Mouse (Mus musculus): ENCODE data around the gene Cfap206. TPM values are rescaled to one million over a fixed set of nuclear protein-coding genes. Genes with fewer than 3 reads are reported as not detected.
A peak's percentile ranks its signal among the peaks of the same experiment; 100 is the strongest.
"Not testable (repeated sequence)": the region's sequence is repeated elsewhere in the genome, so short reads cannot be mapped to it uniquely, and the experiment has no call there.

Cfap206 gene
- 1.7 and 2.2 TPM in 2 replicates for polyA plus RNA-seq (2015; fragmentation: Nextera tagmentation; extraction: Ambion mirVana)

DNA sequence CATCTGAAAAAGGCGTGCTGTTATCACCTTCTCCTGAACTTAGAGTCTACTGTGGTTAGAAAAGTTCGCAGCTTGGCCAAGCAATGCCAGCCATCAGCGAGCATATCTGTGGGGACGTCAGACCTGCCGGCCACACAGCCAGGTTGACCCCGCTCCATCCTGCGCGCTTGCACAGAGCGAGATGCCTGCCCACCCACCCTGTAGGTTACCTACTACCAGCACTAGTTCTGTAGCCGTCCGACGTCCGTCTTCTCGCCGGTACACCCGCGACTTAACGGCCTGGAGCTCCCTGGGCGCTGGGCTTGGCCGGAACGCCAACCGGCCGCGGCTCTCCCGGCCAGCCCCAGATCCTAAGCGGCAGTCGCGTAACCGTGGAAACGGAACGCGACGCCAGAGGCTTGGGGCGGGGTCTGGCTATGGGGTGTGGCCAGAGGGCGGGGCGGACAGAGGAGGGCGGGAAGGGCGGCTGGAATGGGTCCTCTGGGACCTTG is at the start of gene Cfap206:
Cfap206 (minus strand) TSS at position 356 of the 491 bp plus-strand sequence.
- H3K4me1 ChIP-seq = peaks cover 8% of the 10 kb centered on the region
- no peaks in the 10 kb centered on the region; the same call in 1 of the 2 replicates for H3K27me3 ChIP-seq (replicated peaks)
- peak; percentile 93 for ATAC-seq (ENCODE audit: low FRiP score)
- no peaks in the 10 kb centered on the region for H3K36me3 ChIP-seq
- no peaks in the 10 kb centered on the region for H3K9me3 ChIP-seq (replicated peaks)
- peak within 1 kb of the TSS; percentile 47 for H3K9ac ChIP-seq (replicated peaks)
- peak within 1 kb of the TSS; percentile 96 for H3K4me2 ChIP-seq
- WGBS = 1% methylated on average over 38 of the region's 38 CpGs
- H3K4me3 ChIP-seq (replicated peaks) = peak within 1 kb of the TSS; percentile 52
- no peak within 1 kb of the TSS for H3K27ac ChIP-seq (replicated peaks)

DNA sequence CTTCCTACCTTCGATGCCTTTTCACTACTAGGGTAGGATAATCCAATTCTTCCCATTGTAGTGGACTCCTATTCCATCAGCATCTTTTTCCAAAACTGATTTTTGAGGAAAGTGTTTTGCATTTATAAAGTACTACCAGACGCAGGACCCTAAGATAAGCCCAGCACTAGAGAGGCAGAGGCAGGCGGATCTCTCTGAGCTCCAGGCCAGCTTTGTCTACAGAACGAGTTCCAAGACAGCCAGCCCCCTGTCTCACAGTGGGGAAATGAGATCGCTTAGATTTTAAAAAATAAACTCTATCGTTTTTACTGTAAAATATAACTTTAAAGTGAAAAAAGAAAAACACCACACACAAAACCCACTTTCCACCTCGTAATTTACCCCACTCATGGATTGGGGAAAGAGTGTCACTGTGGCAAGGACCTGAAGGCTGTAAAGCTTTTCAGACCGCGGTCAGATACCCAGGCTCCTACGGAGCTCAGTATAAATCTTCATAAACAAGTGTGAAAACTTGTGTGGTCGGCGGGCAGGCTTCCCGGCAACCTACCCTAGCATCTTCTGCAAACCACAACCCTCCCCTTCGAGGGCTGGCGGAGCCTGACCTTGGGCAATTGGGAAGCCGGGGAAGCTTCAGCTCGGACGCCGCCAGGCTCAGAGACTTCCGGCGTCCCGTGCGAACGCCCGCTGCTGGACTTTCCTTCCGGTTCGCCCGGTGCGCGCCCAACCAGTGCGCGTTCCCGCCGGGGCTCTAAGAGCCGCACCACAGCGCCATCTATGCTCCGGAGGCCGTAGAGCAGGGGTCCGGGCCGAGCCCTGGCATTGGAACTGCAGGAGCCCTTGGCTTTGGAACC is 47.9 kb upstream of the Cfap206 start, which contains the start of gene Smim8:
Smim8 (minus strand) TSS at position 747 of the 851 bp plus-strand sequence.
- Histone ChIP-seq H3K36me3 (no peaks in the 10 kb centered on the region), H3K9me3 (replicated peaks) (no peaks in the 10 kb centered on the region), H3K4me1 (peaks cover 7% of the 10 kb centered on the region; the same call in 1 of the 2 replicates), H3K4me2 (peak within 1 kb of the TSS; percentile 68), H3K27ac (replicated peaks) (peak within 1 kb of the TSS; percentile 88), H3K27me3 (replicated peaks) (no peaks in the 10 kb centered on the region), H3K9ac (replicated peaks) (peak within 1 kb of the TSS; percentile 59), H3K4me3 (replicated peaks) (peak within 1 kb of the TSS; percentile 66)
- WGBS = 6% methylated on average over 40 of the region's 40 CpGs
- peak; percentile 96 for ATAC-seq (ENCODE audit: low FRiP score)

GRCm38 (mm10) chr4:34771652-34772371 is 41.8 kb upstream of the Cfap206 start:
- Histone ChIP-seq H3K4me2 (no peak overlapping the region), H3K27ac (replicated peaks) (no peak overlapping the region)
- no peak for ATAC-seq (ENCODE audit: low FRiP score)

DNA sequence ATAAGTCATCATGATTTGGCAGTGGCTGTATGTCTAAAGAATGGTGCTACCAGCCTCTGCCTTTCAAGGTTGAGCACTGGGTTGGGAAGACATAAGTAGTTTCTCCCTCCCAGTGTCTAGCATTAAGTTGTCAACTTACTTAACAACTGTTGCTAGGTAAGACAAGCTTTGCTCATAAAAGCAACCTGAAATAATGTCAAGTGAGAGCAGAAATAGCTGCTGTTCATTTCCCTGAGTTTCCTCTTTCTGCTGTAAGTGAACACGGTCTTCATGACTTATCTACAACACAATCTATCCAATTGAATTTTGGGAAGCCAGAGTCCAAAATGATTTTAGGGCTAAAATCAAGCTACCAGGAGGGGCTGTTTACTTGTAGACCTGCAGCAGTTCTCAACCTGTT is 26.2 kb upstream of the Cfap206 start, which contains the start of gene Gm136:
Gm136 (minus strand) TSS at position 101 of the 400 bp plus-strand sequence.
- ATAC-seq (ENCODE audit: low FRiP score) = no peak
- Histone ChIP-seq H3K9me3 (replicated peaks) (no peaks in the 10 kb centered on the region), H3K27ac (replicated peaks) (no peak within 1 kb of the TSS), H3K4me2 (no peak within 1 kb of the TSS), H3K9ac (replicated peaks) (no peak within 1 kb of the TSS), H3K36me3 (no peaks in the 10 kb centered on the region), H3K4me1 (no peaks in the 10 kb centered on the region), H3K4me3 (replicated peaks) (no peak within 1 kb of the TSS), H3K27me3 (replicated peaks) (no peaks in the 10 kb centered on the region)
- WGBS = 90% methylated on average over 1 of the region's 1 CpGs

More at GRCm38 (mm10) chr4:34771652-34772371, 41.8 kb upstream of the Cfap206 start:
- H3K9ac ChIP-seq (replicated peaks) = no peak overlapping the region; the same call in 1 of the 2 replicates
- H3K27me3 ChIP-seq (replicated peaks) = no peaks in the 10 kb centered on the region
- no peaks in the 10 kb centered on the region for H3K9me3 ChIP-seq (replicated peaks)
- WGBS = 6% methylated on average over 8 of the region's 8 CpGs
- H3K4me3 ChIP-seq (replicated peaks) = no peak overlapping the region
- peaks cover 10% of the 10 kb centered on the region for H3K36me3 ChIP-seq
- peaks cover 8% of the 10 kb centered on the region for H3K4me1 ChIP-seq

DNA sequence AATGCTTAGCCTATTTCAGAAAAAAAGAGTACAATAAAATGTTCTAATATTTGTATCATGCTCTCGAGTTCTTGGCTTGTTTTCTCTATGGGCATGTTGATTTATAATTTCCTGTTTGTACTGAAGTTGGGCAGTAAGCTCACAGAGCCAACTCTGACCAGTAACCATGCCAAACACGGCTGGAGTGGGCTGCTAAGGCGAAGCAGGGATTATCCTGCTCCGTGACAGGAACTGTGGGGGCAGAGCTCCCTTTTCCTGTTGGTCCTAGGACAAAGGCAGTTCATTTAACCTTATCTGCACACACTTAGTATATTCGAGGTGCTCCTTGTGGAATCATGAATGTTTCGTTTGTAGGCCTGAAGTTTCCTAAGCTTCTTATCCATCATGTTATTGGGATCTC is 19.2 kb upstream of the Cfap206 start:
- Histone ChIP-seq H3K36me3 (no peaks in the 10 kb centered on the region), H3K4me2 (no peak overlapping the region), H3K27ac (replicated peaks) (no peak overlapping the region), H3K4me1 (no peaks in the 10 kb centered on the region), H3K4me3 (replicated peaks) (no peak overlapping the region), H3K9me3 (replicated peaks) (no peaks in the 10 kb centered on the region), H3K27me3 (replicated peaks) (no peaks in the 10 kb centered on the region), H3K9ac (replicated peaks) (no peak overlapping the region)
- WGBS = 67% methylated on average over 6 of the region's 6 CpGs
- ATAC-seq (ENCODE audit: low FRiP score) = no peak

- Histone ChIP-seq H3K27ac (replicated peaks) (no peak overlapping the region), H3K4me1 (peaks cover 8% of the 10 kb centered on the region), H3K9ac (replicated peaks) (no peak overlapping the region), H3K4me2 (no peak overlapping the region), H3K9me3 (replicated peaks) (no peaks in the 10 kb centered on the region), H3K27me3 (replicated peaks) (no peaks in the 10 kb centered on the region; the same call in 1 of the 2 replicates), H3K4me3 (replicated peaks) (no peak overlapping the region), H3K36me3 (no peaks in the 10 kb centered on the region)
- 69% methylated on average over 3 of the region's 3 CpGs for WGBS
- ATAC-seq (ENCODE audit: low FRiP score) = no peak
Measured at GRCm38 (mm10) chr4:34734461-34734860, 4.5 kb upstream of the Cfap206 start.

- not testable (repeated sequence) for H3K9me3 ChIP-seq (replicated peaks); H3K9ac ChIP-seq (replicated peaks); ATAC-seq (ENCODE audit: low FRiP score); H3K27ac ChIP-seq (replicated peaks); H3K27me3 ChIP-seq (replicated peaks); H3K4me1 ChIP-seq; H3K4me3 ChIP-seq (replicated peaks); H3K36me3 ChIP-seq; H3K4me2 ChIP-seq
- WGBS = 36% methylated on average over 2 of the region's 2 CpGs
Measured at GRCm38 (mm10) chr4:34733415-34733814, 3.4 kb upstream of the Cfap206 start.

DNA sequence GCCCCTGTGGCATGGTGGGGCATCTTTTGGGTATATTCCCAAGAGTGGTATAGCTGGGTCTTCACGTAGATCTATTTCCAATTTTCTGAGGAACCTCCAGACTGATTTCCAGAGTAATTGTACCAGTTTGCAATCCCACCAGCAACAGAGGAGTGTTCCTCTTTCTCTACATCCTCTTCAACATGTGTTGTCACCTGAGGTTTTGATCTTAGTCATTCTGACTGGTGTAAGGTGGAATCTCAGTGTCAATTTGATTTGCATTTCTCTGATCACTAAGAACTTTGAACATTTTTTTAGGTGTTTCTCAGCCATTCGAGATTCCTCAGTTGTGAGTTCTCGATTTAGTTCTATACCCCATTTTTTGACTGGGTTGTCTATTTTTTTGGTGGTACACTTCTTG is 4.3 kb downstream of the Cfap206 start:
- not testable (repeated sequence) for H3K9ac ChIP-seq (replicated peaks); H3K4me3 ChIP-seq (replicated peaks); H3K4me1 ChIP-seq; H3K4me2 ChIP-seq; H3K27me3 ChIP-seq (replicated peaks); H3K9me3 ChIP-seq (replicated peaks); H3K36me3 ChIP-seq; ATAC-seq (ENCODE audit: low FRiP score); H3K27ac ChIP-seq (replicated peaks)
- 90% methylated on average over 3 of the region's 3 CpGs for WGBS

- H3K4me3 ChIP-seq (replicated peaks) = no peak overlapping the region
- H3K9ac ChIP-seq (replicated peaks) = no peak overlapping the region
- no peaks in the 10 kb centered on the region for H3K27me3 ChIP-seq (replicated peaks)
- no peaks in the 10 kb centered on the region for H3K4me1 ChIP-seq
- H3K9me3 ChIP-seq (replicated peaks) = no peaks in the 10 kb centered on the region
- 61% methylated on average over 4 of the region's 4 CpGs for WGBS
- H3K36me3 ChIP-seq = no peaks in the 10 kb centered on the region
- no peak for ATAC-seq (ENCODE audit: low FRiP score)
- H3K27ac ChIP-seq (replicated peaks) = no peak overlapping the region
- no peak overlapping the region for H3K4me2 ChIP-seq
Measured at GRCm38 (mm10) chr4:34724306-34724705, 5.7 kb downstream of the Cfap206 start.

- Histone ChIP-seq H3K9me3 (replicated peaks) (no peaks in the 10 kb centered on the region), H3K4me1 (no peaks in the 10 kb centered on the region)
Measured at GRCm38 (mm10) chr4:34723186-34723585, 6.8 kb downstream of the Cfap206 start.

GRCm38 (mm10) chr4:34720127-34720895 is 9.7 kb downstream of the Cfap206 start:
- no peak overlapping the region for H3K27ac ChIP-seq (replicated peaks)
- H3K4me2 ChIP-seq = no peak overlapping the region
- no peak for ATAC-seq (ENCODE audit: low FRiP score)
- H3K9ac ChIP-seq (replicated peaks) = no peak overlapping the region
- no peaks in the 10 kb centered on the region for H3K4me1 ChIP-seq
- H3K27me3 ChIP-seq (replicated peaks) = no peaks in the 10 kb centered on the region
- WGBS = 93% methylated on average over 7 of the region's 7 CpGs
- no peak overlapping the region for H3K4me3 ChIP-seq (replicated peaks)
- no peaks in the 10 kb centered on the region for H3K36me3 ChIP-seq
- no peaks in the 10 kb centered on the region for H3K9me3 ChIP-seq (replicated peaks)

More at GRCm38 (mm10) chr4:34723186-34723585, 6.8 kb downstream of the Cfap206 start:
- H3K36me3 ChIP-seq = no peaks in the 10 kb centered on the region
- ATAC-seq (ENCODE audit: low FRiP score) = no peak
- H3K27me3 ChIP-seq (replicated peaks) = no peaks in the 10 kb centered on the region
- no peak overlapping the region for H3K4me3 ChIP-seq (replicated peaks)
- H3K27ac ChIP-seq (replicated peaks) = no peak overlapping the region
- H3K9ac ChIP-seq (replicated peaks) = no peak overlapping the region
- no peak overlapping the region for H3K4me2 ChIP-seq
- WGBS = 70% methylated on average over 4 of the region's 4 CpGs

Measured in neural tube, embryonic 15.5 days (tissue).